Mouse (Mus musculus): ENCODE measurements around the gene Hs6st1. TPM values are rescaled to one million over a fixed set of nuclear protein-coding genes. Genes with fewer than 3 reads are reported as not detected.

Gene Hs6st1
- total and polyA plus RNA-seq, 2 experiments = 40.2 to 110 TPM

GRCm38 (mm10) chr1:36070190-36070589, 2.0 kb downstream of the Hs6st1 start:
- WGBS = 7% methylated on average over 6 of the region's 6 CpGs
- Histone ChIP-seq H3K79me2 (ENCODE audit: control insufficient read depth, insufficient read depth, low read length) (peaks cover 37% of the 10 kb centered on the region), H3K36me3 (ENCODE audit: control insufficient read depth, insufficient read depth, low read length) (no peaks in the 10 kb centered on the region), H3K9ac (ENCODE audit: low read depth, low read length) (peak overlapping the region; percentile 89), H3K27ac (replicated peaks; ENCODE audit: insufficient read depth, low read depth, low read length) (peak overlapping the region; percentile 98), H3K4me3 (ENCODE audit: insufficient read depth, low read depth, low read length) (peak overlapping the region; percentile 80), H3K4me1 (ENCODE audit: control insufficient read depth, insufficient read depth, low read length) (peaks cover 30% of the 10 kb centered on the region), H3K27me3 (ENCODE audit: control insufficient read depth, insufficient read depth, low read length) (no peaks in the 10 kb centered on the region)
- DNase-seq (ENCODE audit: extremely low read depth, low read depth, low spot score) = peak; percentile 64
- TF ChIP-seq CTCF (IDR thresholded peaks at IDR 0.05; ENCODE audit: low read depth, low read length) (no peak), POLR2A (IDR thresholded peaks at IDR 0.05; ENCODE audit: extremely low read depth, insufficient read depth, low read length) (no peak)

- Histone ChIP-seq H3K4me3 (ENCODE audit: insufficient read depth, low read depth, low read length) (peak overlapping the region; percentile 80), H3K4me1 (ENCODE audit: control insufficient read depth, insufficient read depth, low read length) (peaks cover 28% of the 10 kb centered on the region), H3K27me3 (ENCODE audit: control insufficient read depth, insufficient read depth, low read length) (no peaks in the 10 kb centered on the region), H3K79me2 (ENCODE audit: control insufficient read depth, insufficient read depth, low read length) (peaks cover 37% of the 10 kb centered on the region), H3K9ac (ENCODE audit: low read depth, low read length) (peak overlapping the region; percentile 89), H3K36me3 (ENCODE audit: control insufficient read depth, insufficient read depth, low read length) (no peaks in the 10 kb centered on the region), H3K27ac (replicated peaks; ENCODE audit: insufficient read depth, low read depth, low read length) (peak overlapping the region; percentile 98)
- DNase-seq (ENCODE audit: extremely low read depth, low read depth, low spot score) = no peak
- TF ChIP-seq POLR2A (IDR thresholded peaks at IDR 0.05; ENCODE audit: extremely low read depth, insufficient read depth, low read length) = no peak
- TF ChIP-seq CTCF (IDR thresholded peaks at IDR 0.05; ENCODE audit: low read depth, low read length) = no peak
- 20% methylated on average over 3 of the region's 3 CpGs for WGBS
These were observed 2.5 kb downstream of the Hs6st1 start for GRCm38 (mm10) chr1:36070740-36071139.

GRCm38 (mm10) chr1:36071176-36071575, 3.0 kb downstream of the Hs6st1 start:
- Histone ChIP-seq H3K27me3 (ENCODE audit: control insufficient read depth, insufficient read depth, low read length) (no peaks in the 10 kb centered on the region), H3K4me3 (ENCODE audit: insufficient read depth, low read depth, low read length) (peak overlapping the region; percentile 80), H3K27ac (replicated peaks; ENCODE audit: insufficient read depth, low read depth, low read length) (peak overlapping the region; percentile 98), H3K4me1 (ENCODE audit: control insufficient read depth, insufficient read depth, low read length) (peaks cover 31% of the 10 kb centered on the region), H3K36me3 (ENCODE audit: control insufficient read depth, insufficient read depth, low read length) (no peaks in the 10 kb centered on the region), H3K9ac (ENCODE audit: low read depth, low read length) (peak overlapping the region; percentile 89), H3K79me2 (ENCODE audit: control insufficient read depth, insufficient read depth, low read length) (peaks cover 41% of the 10 kb centered on the region)
- TF ChIP-seq POLR2A (IDR thresholded peaks at IDR 0.05; ENCODE audit: extremely low read depth, insufficient read depth, low read length) (no peak), CTCF (IDR thresholded peaks at IDR 0.05; ENCODE audit: low read depth, low read length) (no peak)
- 20% methylated on average over 7 of the region's 7 CpGs for whole genome bisulfite sequencing
- peak; percentile 48 for DNase-seq (ENCODE audit: extremely low read depth, low read depth, low spot score)

GRCm38 (mm10) chr1:36071611-36072010, 3.4 kb downstream of the Hs6st1 start:
- DNase-seq (ENCODE audit: extremely low read depth, low read depth, low spot score) = no peak
- 43% methylated on average over 3 of the region's 3 CpGs for WGBS
- Histone ChIP-seq H3K4me3 (ENCODE audit: insufficient read depth, low read depth, low read length) (peak overlapping the region; percentile 80), H3K9ac (ENCODE audit: low read depth, low read length) (peak overlapping the region; percentile 89), H3K27ac (replicated peaks; ENCODE audit: insufficient read depth, low read depth, low read length) (peak overlapping the region; percentile 98), H3K4me1 (ENCODE audit: control insufficient read depth, insufficient read depth, low read length) (peaks cover 34% of the 10 kb centered on the region), H3K27me3 (ENCODE audit: control insufficient read depth, insufficient read depth, low read length) (no peaks in the 10 kb centered on the region), H3K79me2 (ENCODE audit: control insufficient read depth, insufficient read depth, low read length) (peaks cover 45% of the 10 kb centered on the region), H3K36me3 (ENCODE audit: control insufficient read depth, insufficient read depth, low read length) (no peaks in the 10 kb centered on the region)
- TF ChIP-seq CTCF (IDR thresholded peaks at IDR 0.05; ENCODE audit: low read depth, low read length) = no peak
- TF ChIP-seq POLR2A (IDR thresholded peaks at IDR 0.05; ENCODE audit: extremely low read depth, insufficient read depth, low read length) = no peak

GRCm38 (mm10) chr1:36072588-36073556, 4.7 kb downstream of the Hs6st1 start:
- Histone ChIP-seq H3K27ac (replicated peaks; ENCODE audit: insufficient read depth, low read depth, low read length) (peak overlapping the region; percentile 98), H3K4me3 (ENCODE audit: insufficient read depth, low read depth, low read length) (peak overlapping the region; percentile 80), H3K9ac (ENCODE audit: low read depth, low read length) (peak overlapping the region; percentile 74), H3K36me3 (ENCODE audit: control insufficient read depth, insufficient read depth, low read length) (no peaks in the 10 kb centered on the region; the same call in 1 of the 2 replicates), H3K4me1 (ENCODE audit: control insufficient read depth, insufficient read depth, low read length) (peaks cover 42% of the 10 kb centered on the region), H3K27me3 (ENCODE audit: control insufficient read depth, insufficient read depth, low read length) (no peaks in the 10 kb centered on the region), H3K79me2 (ENCODE audit: control insufficient read depth, insufficient read depth, low read length) (peaks cover 57% of the 10 kb centered on the region)
- WGBS = 16% methylated on average over 11 of the region's 11 CpGs
- no peak for TF ChIP-seq POLR2A (IDR thresholded peaks at IDR 0.05; ENCODE audit: extremely low read depth, insufficient read depth, low read length)
- no peak for TF ChIP-seq CTCF (IDR thresholded peaks at IDR 0.05; ENCODE audit: low read depth, low read length)
- peak; percentile 93 for DNase-seq (ENCODE audit: extremely low read depth, low read depth, low spot score)
